Mouse (Mus musculus): ENCODE measurements around the gene Pmis2. TPM values are rescaled to one million over a fixed set of nuclear protein-coding genes. Genes with fewer than 3 reads are reported as not detected.

Gene Pmis2
- not detected for polyA plus RNA-seq (2014; fragmentation: Illumina TruSeq; extraction: RNeasy Lipid Tissue Mini Kit (QIAGEN cat#74804); ENCODE audit: insufficient read depth, low read depth, low replicate concordance)

DNA sequence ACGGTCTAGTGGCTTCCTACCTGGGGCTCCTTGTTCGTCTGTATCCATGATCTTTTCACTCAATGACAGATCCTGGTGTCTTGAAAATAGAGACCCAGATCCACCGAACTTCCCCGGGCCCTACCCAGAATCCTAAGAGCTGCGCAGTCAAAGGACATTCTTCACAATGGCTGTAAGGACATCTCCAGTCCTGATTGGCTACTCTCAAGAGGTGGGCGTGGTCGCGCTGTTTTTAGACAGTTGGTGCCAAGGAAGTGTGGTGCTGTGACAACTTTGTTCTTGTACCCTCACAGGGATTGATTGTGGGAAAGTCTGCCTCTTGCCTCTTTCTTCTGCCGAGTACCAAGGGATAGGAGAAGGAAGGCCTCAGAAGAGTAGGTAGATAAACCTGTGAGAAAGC lies at the start of gene Pmis2:
TSS of gene Pmis2 (minus strand) at position 126 of the 400 bp plus-strand sequence.

DNA sequence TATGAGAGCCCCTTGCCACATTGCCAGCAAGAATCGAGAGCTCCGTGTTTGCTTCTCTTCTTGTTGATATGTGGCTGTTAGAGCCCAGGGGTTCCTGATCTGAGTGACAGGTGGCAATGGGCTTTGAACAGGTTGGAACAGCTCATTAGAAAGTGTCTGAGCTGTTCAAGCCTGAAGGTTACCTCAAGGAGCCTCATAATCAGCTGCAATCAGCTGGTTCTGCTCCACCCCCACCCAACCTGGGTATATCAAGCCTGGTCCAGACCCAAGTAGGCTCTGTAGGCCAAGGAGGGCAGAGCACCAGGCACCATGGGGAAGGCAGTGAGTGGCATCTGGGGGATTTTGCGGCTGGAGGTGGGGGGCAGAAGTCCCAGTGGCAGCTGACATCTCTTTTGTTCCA lies 40.5 kb upstream of the Pmis2 start, which contains the start of gene Atp4a:
TSS of gene Atp4a (plus strand) at position 268 of the 400 bp plus-strand sequence.

DNA sequence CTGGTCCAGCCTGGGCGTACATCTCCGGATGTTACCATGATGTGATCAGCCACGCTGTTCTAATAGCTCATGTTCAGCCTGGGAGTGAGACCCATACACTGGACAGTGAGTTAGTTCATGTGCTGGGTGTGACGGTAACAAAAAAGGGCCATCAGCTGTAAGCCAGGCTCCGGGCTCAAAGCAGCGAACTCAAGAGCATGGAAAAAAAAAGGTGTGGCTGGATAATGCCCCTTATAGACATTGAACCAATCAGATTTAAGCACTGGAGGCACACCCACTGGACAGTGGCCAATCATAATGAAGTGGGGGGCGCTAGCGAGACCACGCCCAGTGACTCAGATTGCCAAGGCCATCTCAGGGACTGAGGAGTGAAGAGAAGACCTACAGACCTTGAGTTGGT lies 27.2 kb upstream of the Pmis2 start, which contains the start of gene 2200002J24Rik:
TSS of gene 2200002J24Rik (plus strand) at position 338 of the 400 bp plus-strand sequence.

DNA sequence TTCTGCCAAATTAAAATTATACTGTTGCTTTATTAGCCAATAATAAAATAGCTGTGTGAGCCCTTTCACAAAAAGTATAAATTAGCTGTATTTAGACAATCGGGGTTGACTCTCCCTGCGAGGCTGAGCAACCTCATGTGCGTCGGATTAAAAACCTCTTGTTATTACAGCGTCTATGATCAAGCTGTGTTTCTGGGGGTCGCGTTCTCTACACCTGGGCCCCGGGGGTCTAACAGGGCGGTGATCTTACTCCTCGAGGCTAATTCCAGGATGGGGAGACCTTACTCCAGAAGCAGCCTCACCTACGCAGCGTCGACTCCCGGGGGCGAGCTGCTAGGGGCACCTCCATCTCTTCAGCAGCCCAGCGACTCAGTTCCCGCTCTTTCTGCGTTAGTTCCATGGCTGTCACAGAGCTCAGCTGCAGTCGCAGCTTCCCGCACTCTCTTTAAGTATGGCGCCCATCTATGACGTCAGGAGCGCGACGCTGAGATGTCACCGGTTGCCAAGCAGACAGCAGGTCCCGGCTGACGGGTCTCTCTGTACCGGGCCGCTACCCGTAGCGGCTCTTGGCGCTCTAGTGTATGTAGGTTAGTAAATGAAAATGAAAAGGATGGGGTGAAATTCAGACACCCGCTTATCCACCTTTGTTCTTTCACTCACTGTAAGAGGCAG lies 6.7 kb downstream of the Pmis2 start, which contains the start of gene Haus5:
TSS of gene Haus5 (minus strand) at position 466 of the 672 bp plus-strand sequence.

DNA sequence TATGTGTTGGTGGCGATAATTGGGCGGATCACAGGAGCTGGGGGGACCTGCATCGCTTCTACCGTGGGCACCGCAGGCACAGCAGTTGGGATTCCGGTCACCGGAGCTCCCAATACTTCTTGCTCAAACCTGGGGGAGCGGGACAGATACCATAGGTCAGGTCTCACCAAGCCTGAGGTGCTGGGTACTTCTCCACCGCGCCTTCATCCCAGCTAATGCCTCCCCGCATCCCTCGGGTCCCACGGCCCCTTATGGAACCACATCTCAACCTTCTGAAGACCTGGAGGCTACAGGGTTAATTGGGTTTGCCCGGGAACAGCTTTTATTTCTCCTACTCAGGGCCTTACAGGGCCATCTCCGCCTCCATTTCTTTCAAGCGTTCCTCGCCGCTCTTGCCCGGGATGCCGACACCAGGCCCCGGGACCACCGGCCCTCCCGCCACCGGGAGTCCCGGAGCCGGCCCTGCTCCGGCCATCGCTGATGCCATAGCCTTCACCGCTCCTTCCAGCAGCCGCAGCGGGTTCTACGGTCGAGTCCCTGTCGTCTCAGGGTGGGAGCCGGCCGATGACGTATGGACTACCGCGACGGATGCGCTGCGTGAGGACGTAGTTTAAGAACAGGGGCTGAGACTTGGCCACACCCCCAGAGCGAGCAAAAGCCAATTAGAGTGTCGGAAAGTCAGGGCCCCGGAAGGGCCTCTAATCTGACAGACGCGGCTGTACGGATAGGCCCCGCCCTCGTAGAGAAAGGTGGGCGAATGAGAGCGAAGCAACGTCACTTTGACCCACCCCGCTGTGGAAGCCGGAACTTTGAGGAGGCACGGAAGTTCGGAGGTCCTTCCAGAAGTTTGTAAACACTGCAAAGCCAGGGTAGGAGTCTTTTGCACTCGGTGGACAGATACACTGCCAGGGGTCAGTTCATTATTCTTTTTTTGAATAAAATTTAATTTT lies 21.5 kb downstream of the Pmis2 start, which contains the start of gene Rbm42:
TSS of gene Rbm42 (minus strand) at position 727 of the 950 bp plus-strand sequence.

DNA sequence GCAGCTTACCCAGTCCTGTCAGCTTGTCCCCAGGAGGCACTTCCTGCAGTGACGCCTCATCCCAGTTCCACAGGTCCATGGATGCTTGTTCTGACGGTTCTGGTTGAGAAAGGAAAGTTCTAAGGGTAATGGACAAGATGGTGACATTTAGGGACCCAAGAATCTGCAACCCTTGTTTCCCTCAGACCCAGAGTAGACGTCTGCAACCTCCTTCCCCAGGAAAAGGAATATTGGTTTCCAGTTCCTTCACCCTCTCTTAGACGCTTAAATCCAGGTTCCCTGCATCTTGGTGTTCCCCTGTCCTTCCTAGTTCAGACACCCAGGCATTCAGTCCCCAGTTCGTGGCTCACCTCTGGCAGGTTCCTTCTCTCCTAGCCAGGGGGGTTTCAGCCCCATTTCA lies 35.7 kb downstream of the Pmis2 start, which contains the start of gene Etv2:
TSS of gene Etv2 (minus strand) at position 101 of the 400 bp plus-strand sequence.

DNA sequence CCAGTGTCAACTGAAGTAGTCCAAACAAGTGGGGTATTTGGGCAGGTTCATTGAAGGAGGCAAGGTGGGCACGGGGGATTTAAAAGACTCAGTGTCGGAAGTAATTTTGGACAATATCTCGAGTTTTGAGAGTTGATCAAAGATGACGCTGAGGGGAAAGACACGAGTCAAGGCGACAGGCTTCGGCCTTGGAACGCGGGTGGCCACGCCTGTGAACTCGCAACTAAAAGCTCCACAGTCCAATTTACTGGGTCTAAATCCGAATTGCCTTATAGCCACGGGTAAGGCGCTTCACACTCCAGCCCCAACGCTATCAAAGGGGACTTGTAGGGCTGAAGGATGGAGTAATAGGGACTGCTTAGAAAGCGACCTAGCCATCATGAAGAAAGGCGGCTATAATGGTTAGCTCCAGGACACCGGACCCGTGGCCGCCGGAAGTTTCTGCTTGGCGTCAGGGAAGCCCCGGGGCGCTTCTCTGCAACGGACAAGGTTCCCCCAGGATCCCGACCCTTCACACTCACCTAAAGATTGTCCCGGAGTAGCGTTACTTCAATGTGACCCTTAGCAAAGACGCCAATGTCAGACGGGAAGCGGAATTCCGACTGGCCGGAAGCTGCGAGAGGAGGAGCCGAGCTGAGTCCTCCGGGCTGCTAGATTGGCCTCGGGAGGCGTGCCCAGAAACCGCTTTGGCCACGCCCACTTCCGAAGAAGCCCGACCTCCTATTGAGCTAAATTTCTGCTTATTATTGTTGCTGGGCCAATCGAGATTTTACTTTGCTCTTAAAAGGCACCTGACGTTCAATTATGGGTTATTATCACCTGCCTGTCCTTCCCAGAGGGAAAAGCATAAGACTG lies 45.6 kb downstream of the Pmis2 start, which contains the start of gene Cox6b1:
TSS of gene Cox6b1 (minus strand) at position 622 of the 855 bp plus-strand sequence.

Other genes with a start within 250 kb of the Pmis2 start
- 3.7 TPM for gene Nfkbid, start 249.9 kb downstream of the Pmis2 start, polyA plus RNA-seq (2014; fragmentation: Illumina TruSeq; extraction: RNeasy Lipid Tissue Mini Kit (QIAGEN cat#74804); ENCODE audit: insufficient read depth, low read depth, low replicate concordance)
- 5.0 TPM for gene Aplp1, start 226.1 kb downstream of the Pmis2 start, polyA plus RNA-seq (2014; fragmentation: Illumina TruSeq; extraction: RNeasy Lipid Tissue Mini Kit (QIAGEN cat#74804); ENCODE audit: insufficient read depth, low read depth, low replicate concordance)
- not detected for gene Kirrel2, start 213.9 kb downstream of the Pmis2 start, polyA plus RNA-seq (2014; fragmentation: Illumina TruSeq; extraction: RNeasy Lipid Tissue Mini Kit (QIAGEN cat#74804); ENCODE audit: insufficient read depth, low read depth, low replicate concordance)
- not detected for gene Nphs1, start 213.3 kb downstream of the Pmis2 start, polyA plus RNA-seq (2014; fragmentation: Illumina TruSeq; extraction: RNeasy Lipid Tissue Mini Kit (QIAGEN cat#74804); ENCODE audit: insufficient read depth, low read depth, low replicate concordance)
- not detected for gene Prodh2, start 178.0 kb downstream of the Pmis2 start, polyA plus RNA-seq (2014; fragmentation: Illumina TruSeq; extraction: RNeasy Lipid Tissue Mini Kit (QIAGEN cat#74804); ENCODE audit: insufficient read depth, low read depth, low replicate concordance)
- gene Arhgap33, start 136.5 kb downstream of the Pmis2 start, polyA plus RNA-seq (2014; fragmentation: Illumina TruSeq; extraction: RNeasy Lipid Tissue Mini Kit (QIAGEN cat#74804); ENCODE audit: insufficient read depth, low read depth, low replicate concordance), result 1.8 TPM
- 15.7 TPM for gene Hspb6, start 119.4 kb downstream of the Pmis2 start, polyA plus RNA-seq (2014; fragmentation: Illumina TruSeq; extraction: RNeasy Lipid Tissue Mini Kit (QIAGEN cat#74804); ENCODE audit: insufficient read depth, low read depth, low replicate concordance)
- 3.8 TPM for gene Proser3, start 119.3 kb downstream of the Pmis2 start, polyA plus RNA-seq (2014; fragmentation: Illumina TruSeq; extraction: RNeasy Lipid Tissue Mini Kit (QIAGEN cat#74804); ENCODE audit: insufficient read depth, low read depth, low replicate concordance)
- gene Lin37, start 111.8 kb downstream of the Pmis2 start, polyA plus RNA-seq (2014; fragmentation: Illumina TruSeq; extraction: RNeasy Lipid Tissue Mini Kit (QIAGEN cat#74804); ENCODE audit: insufficient read depth, low read depth, low replicate concordance), result 24.8 TPM
- gene U2af1l4, start 108.3 kb downstream of the Pmis2 start, polyA plus RNA-seq (2014; fragmentation: Illumina TruSeq; extraction: RNeasy Lipid Tissue Mini Kit (QIAGEN cat#74804); ENCODE audit: insufficient read depth, low read depth, low replicate concordance), result 48.6 TPM
- 3.4 TPM for gene Gm49396, start 108.3 kb downstream of the Pmis2 start, polyA plus RNA-seq (2014; fragmentation: Illumina TruSeq; extraction: RNeasy Lipid Tissue Mini Kit (QIAGEN cat#74804); ENCODE audit: insufficient read depth, low read depth, low replicate concordance)
- 190 TPM for gene Psenen, start 108.0 kb downstream of the Pmis2 start, polyA plus RNA-seq (2014; fragmentation: Illumina TruSeq; extraction: RNeasy Lipid Tissue Mini Kit (QIAGEN cat#74804); ENCODE audit: insufficient read depth, low read depth, low replicate concordance)
- gene Igflr1, start 106.2 kb downstream of the Pmis2 start, polyA plus RNA-seq (2014; fragmentation: Illumina TruSeq; extraction: RNeasy Lipid Tissue Mini Kit (QIAGEN cat#74804); ENCODE audit: insufficient read depth, low read depth, low replicate concordance), result 8.4 TPM
- gene Kmt2b, start 82.9 kb downstream of the Pmis2 start, polyA plus RNA-seq (2014; fragmentation: Illumina TruSeq; extraction: RNeasy Lipid Tissue Mini Kit (QIAGEN cat#74804); ENCODE audit: insufficient read depth, low read depth, low replicate concordance), result 8.2 TPM
- 2.5 TPM for gene Zbtb32, start 72.7 kb downstream of the Pmis2 start, polyA plus RNA-seq (2014; fragmentation: Illumina TruSeq; extraction: RNeasy Lipid Tissue Mini Kit (QIAGEN cat#74804); ENCODE audit: insufficient read depth, low read depth, low replicate concordance)
- gene Upk1a, start 58.8 kb downstream of the Pmis2 start, polyA plus RNA-seq (2014; fragmentation: Illumina TruSeq; extraction: RNeasy Lipid Tissue Mini Kit (QIAGEN cat#74804); ENCODE audit: insufficient read depth, low read depth, low replicate concordance), result 2.1 TPM
- 694 TPM for gene Cox6b1, start 45.5 kb downstream of the Pmis2 start, polyA plus RNA-seq (2014; fragmentation: Illumina TruSeq; extraction: RNeasy Lipid Tissue Mini Kit (QIAGEN cat#74804); ENCODE audit: insufficient read depth, low read depth, low replicate concordance)
- gene Etv2, start 35.8 kb downstream of the Pmis2 start, polyA plus RNA-seq (2014; fragmentation: Illumina TruSeq; extraction: RNeasy Lipid Tissue Mini Kit (QIAGEN cat#74804); ENCODE audit: insufficient read depth, low read depth, low replicate concordance), result not detected
- gene Rbm42, start 21.3 kb downstream of the Pmis2 start, polyA plus RNA-seq (2014; fragmentation: Illumina TruSeq; extraction: RNeasy Lipid Tissue Mini Kit (QIAGEN cat#74804); ENCODE audit: insufficient read depth, low read depth, low replicate concordance), result 62.6 TPM
- 7.4 TPM for gene Haus5, start 6.6 kb downstream of the Pmis2 start, polyA plus RNA-seq (2014; fragmentation: Illumina TruSeq; extraction: RNeasy Lipid Tissue Mini Kit (QIAGEN cat#74804); ENCODE audit: insufficient read depth, low read depth, low replicate concordance)
- not detected for gene 2200002J24Rik, start 27.3 kb upstream of the Pmis2 start, polyA plus RNA-seq (2014; fragmentation: Illumina TruSeq; extraction: RNeasy Lipid Tissue Mini Kit (QIAGEN cat#74804); ENCODE audit: insufficient read depth, low read depth, low replicate concordance)
- not detected for gene Atp4a, start 40.6 kb upstream of the Pmis2 start, polyA plus RNA-seq (2014; fragmentation: Illumina TruSeq; extraction: RNeasy Lipid Tissue Mini Kit (QIAGEN cat#74804); ENCODE audit: insufficient read depth, low read depth, low replicate concordance)
- 100 TPM for gene Tmem147, start 57.9 kb upstream of the Pmis2 start, polyA plus RNA-seq (2014; fragmentation: Illumina TruSeq; extraction: RNeasy Lipid Tissue Mini Kit (QIAGEN cat#74804); ENCODE audit: insufficient read depth, low read depth, low replicate concordance)
- not detected for gene Gapdhs, start 72.1 kb upstream of the Pmis2 start, polyA plus RNA-seq (2014; fragmentation: Illumina TruSeq; extraction: RNeasy Lipid Tissue Mini Kit (QIAGEN cat#74804); ENCODE audit: insufficient read depth, low read depth, low replicate concordance)
- 17.0 TPM for gene Sbsn, start 79.9 kb upstream of the Pmis2 start, polyA plus RNA-seq (2014; fragmentation: Illumina TruSeq; extraction: RNeasy Lipid Tissue Mini Kit (QIAGEN cat#74804); ENCODE audit: insufficient read depth, low read depth, low replicate concordance)
- gene Dmkn, start 92.2 kb upstream of the Pmis2 start, polyA plus RNA-seq (2014; fragmentation: Illumina TruSeq; extraction: RNeasy Lipid Tissue Mini Kit (QIAGEN cat#74804); ENCODE audit: insufficient read depth, low read depth, low replicate concordance), result 66.8 TPM
- not detected for gene Krtdap, start 116.3 kb upstream of the Pmis2 start, polyA plus RNA-seq (2014; fragmentation: Illumina TruSeq; extraction: RNeasy Lipid Tissue Mini Kit (QIAGEN cat#74804); ENCODE audit: insufficient read depth, low read depth, low replicate concordance)
- 1.6 TPM for gene Ffar2, start 152.2 kb upstream of the Pmis2 start, polyA plus RNA-seq (2014; fragmentation: Illumina TruSeq; extraction: RNeasy Lipid Tissue Mini Kit (QIAGEN cat#74804); ENCODE audit: insufficient read depth, low read depth, low replicate concordance)
- not detected for gene Ffar3, start 184.6 kb upstream of the Pmis2 start, polyA plus RNA-seq (2014; fragmentation: Illumina TruSeq; extraction: RNeasy Lipid Tissue Mini Kit (QIAGEN cat#74804); ENCODE audit: insufficient read depth, low read depth, low replicate concordance)
- gene Ffar1, start 190.0 kb upstream of the Pmis2 start, polyA plus RNA-seq (2014; fragmentation: Illumina TruSeq; extraction: RNeasy Lipid Tissue Mini Kit (QIAGEN cat#74804); ENCODE audit: insufficient read depth, low read depth, low replicate concordance), result 0.51 TPM
- 9.9 TPM for gene Cd22, start 208.7 kb upstream of the Pmis2 start, polyA plus RNA-seq (2014; fragmentation: Illumina TruSeq; extraction: RNeasy Lipid Tissue Mini Kit (QIAGEN cat#74804); ENCODE audit: insufficient read depth, low read depth, low replicate concordance)
- 1.6 TPM for gene Mag, start 243.3 kb upstream of the Pmis2 start, polyA plus RNA-seq (2014; fragmentation: Illumina TruSeq; extraction: RNeasy Lipid Tissue Mini Kit (QIAGEN cat#74804); ENCODE audit: insufficient read depth, low read depth, low replicate concordance)